Mouse (Mus musculus): ENCODE results near the gene Foxp2.

Foxp2 gene

GRCm38 (mm10) chr6:15370827-15371226, 469.7 kb downstream of the Foxp2 start:
- no peak for DNase-seq (ENCODE audit: low spot score)

GRCm38 (mm10) chr6:15373621-15374020, 472.5 kb downstream of the Foxp2 start:
- DNase-seq (ENCODE audit: low spot score) = no peak

- DNase-seq (ENCODE audit: low spot score) = no peak
These were observed 477.1 kb downstream of the Foxp2 start for GRCm38 (mm10) chr6:15378261-15378660.

- DNase-seq (ENCODE audit: low spot score) = no peak
These were observed 495.3 kb downstream of the Foxp2 start for GRCm38 (mm10) chr6:15396462-15396861.

- no peak for DNase-seq (ENCODE audit: low spot score)
These were observed 496.3 kb downstream of the Foxp2 start for GRCm38 (mm10) chr6:15397485-15397884.

GRCm38 (mm10) chr6:15401138-15401537, 500.0 kb downstream of the Foxp2 start:
- DNase-seq (ENCODE audit: low spot score) = no peak

- no peak for DNase-seq (ENCODE audit: low spot score)
These were observed 500.9 kb downstream of the Foxp2 start for GRCm38 (mm10) chr6:15402026-15402425.

GRCm38 (mm10) chr6:15415099-15415498, 514.0 kb downstream of the Foxp2 start:
- DNase-seq (ENCODE audit: low spot score) = no peak

GRCm38 (mm10) chr6:15459701-15460100, 558.6 kb downstream of the Foxp2 start:
- no peak for DNase-seq (ENCODE audit: low spot score)

GRCm38 (mm10) chr6:15463390-15463789, 562.2 kb downstream of the Foxp2 start:
- no peak for DNase-seq (ENCODE audit: low spot score)

GRCm38 (mm10) chr6:15465471-15465870, 564.3 kb downstream of the Foxp2 start:
- no peak for DNase-seq (ENCODE audit: low spot score)

- no peak for DNase-seq (ENCODE audit: low spot score)
These were observed 565.5 kb downstream of the Foxp2 start for GRCm38 (mm10) chr6:15466634-15467033.

- no peak for DNase-seq (ENCODE audit: low spot score)
These were observed 585.8 kb downstream of the Foxp2 start for GRCm38 (mm10) chr6:15486909-15487308.
